Mouse (Mus musculus) bone marrow macrophage, adult 2 months (primary cell): ENCODE measurements around the gene Ikzf1. TPM values are rescaled to one million over a fixed set of nuclear protein-coding genes. Genes with fewer than 3 reads are reported as not detected.

Source experiments
- H3K27ac ChIP-seq: 2 replicates; pipeline ENCODE4 v1.5.1; 2012; ENCODE audit warnings: low read depth, low read length; ENCODE audit not compliant: insufficient read depth
- H3K4me1 ChIP-seq: 2 replicates; pipeline ENCODE4 v1.6.1; 2012; ENCODE audit warnings: low read length; ENCODE audit not compliant: control insufficient read depth, insufficient read depth
- H3K4me3 ChIP-seq: 2 replicates; pipeline ENCODE4 v1.5.1; 2012; ENCODE audit warnings: mild to moderate bottlenecking, low read length, moderate library complexity; ENCODE audit not compliant: insufficient read depth
- CTCF ChIP-seq: IDR thresholded peaks from 2 replicates; pipeline ENCODE4 v1.5.1; 2012; ENCODE audit warnings: low read depth, mild to moderate bottlenecking, low read length, moderate library complexity
- POLR2A ChIP-seq: IDR thresholded peaks from 2 replicates; pipeline ENCODE4 v1.6.1; 2012; ENCODE audit warnings: mild to moderate bottlenecking, low read depth, low read length, borderline replicate concordance
- polyA plus RNA-seq: library from polyadenylated mRNA; stranded (reverse); fragments of >200 nt; gene quantifications from 2 replicates; pipeline ENCODE4 v1.2.4, GENCODE M21; 2012; ENCODE audit not compliant: missing spikeins, insufficient read depth, insufficient read length

Gene Ikzf1
- polyA plus RNA-seq, 1 experiment: 55.8 TPM

DNA sequence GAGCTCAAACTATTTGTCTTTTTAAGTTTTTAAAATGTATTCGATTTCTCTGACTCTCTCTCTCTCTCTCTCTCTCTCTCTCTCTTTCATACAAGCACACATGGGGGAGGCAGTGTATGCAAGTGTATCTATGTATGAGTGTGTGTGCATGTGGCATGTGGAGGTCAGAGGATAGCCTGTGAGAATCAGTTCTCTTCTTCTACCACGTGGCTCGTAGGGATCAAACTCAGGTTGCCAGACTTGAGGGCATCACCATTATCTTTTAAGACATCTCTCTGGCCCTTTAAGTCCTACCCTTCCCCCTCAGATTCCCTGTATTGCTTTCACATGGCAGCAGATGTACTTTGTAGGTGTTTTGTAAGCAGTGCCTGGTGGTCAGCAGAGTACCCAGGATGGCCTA, 12.0 kb downstream of the Ikzf1 start:
- Histone ChIP-seq H3K4me1 (peaks cover 48% of the 10 kb centered on the region), H3K27ac (no peak overlapping the region), H3K4me3 (no peak overlapping the region)
- TF ChIP-seq POLR2A (no peak), CTCF (no peak)

DNA sequence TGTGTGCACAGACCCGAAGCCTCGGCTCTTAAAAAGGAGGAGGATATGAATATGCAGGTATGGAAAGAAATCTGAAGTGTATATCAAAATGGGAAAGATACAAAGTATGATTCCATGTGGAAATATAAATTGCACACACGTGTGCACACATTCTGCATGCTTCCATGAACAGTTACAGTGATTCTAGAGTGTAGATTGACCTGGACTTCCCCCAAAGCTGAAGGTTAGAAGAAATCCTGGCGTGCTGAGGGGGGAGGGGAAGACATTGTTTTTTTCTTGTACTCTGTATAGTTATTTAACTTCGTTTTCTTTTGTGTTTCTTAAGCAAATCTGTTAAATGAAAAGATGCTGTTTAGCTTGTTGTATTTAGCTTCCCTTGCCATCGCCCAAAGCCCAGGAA, 16.6 kb downstream of the Ikzf1 start:
- TF ChIP-seq CTCF (no peak), POLR2A (no peak)
- H3K4me1 ChIP-seq: peaks cover 13% of the 10 kb centered on the region
- H3K4me3 ChIP-seq: no peak overlapping the region
- no peak overlapping the region for H3K27ac ChIP-seq

- H3K4me1 ChIP-seq: peaks cover 20% of the 10 kb centered on the region
- no peak overlapping the region for H3K27ac ChIP-seq
- H3K4me3 ChIP-seq: no peak overlapping the region
- TF ChIP-seq CTCF (no peak), POLR2A (no peak)
Measured at GRCm38 (mm10) chr11:11703776-11704175, 19.0 kb downstream of the Ikzf1 start.

DNA sequence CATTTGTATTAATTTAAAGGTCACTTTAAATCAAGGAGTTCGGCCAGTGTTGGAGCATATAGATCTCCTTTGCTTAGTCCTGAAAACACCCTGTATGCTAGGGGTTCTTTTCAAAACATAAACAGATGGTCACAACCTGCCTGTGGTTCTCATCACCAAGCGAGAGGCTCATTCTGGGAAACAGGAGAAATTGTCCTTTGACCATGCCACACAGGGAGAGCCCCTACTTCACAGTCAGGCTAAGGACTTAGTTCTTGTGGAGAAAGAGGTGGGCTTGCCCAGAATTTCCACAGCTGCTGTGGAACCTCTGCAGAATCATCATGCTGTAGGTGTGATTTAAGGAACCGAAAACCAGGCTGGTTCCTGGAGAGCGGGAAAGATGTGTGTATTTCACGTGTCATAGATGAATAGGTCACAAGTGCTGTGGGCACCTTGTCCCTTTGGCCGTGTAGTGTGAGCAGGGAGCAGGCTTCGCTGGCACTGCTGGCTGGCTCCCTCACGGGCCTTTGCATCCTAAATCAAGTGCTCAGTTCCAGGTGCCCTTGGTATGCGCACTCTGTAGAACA, 23.4 kb downstream of the Ikzf1 start:
- TF ChIP-seq CTCF: no peak
- TF ChIP-seq POLR2A: no peak
- no peak overlapping the region for H3K27ac ChIP-seq
- H3K4me1 ChIP-seq: peaks cover 44% of the 10 kb centered on the region

GRCm38 (mm10) chr11:11709311-11709710, 24.5 kb downstream of the Ikzf1 start:
- Histone ChIP-seq H3K4me3 (no peak overlapping the region), H3K27ac (no peak overlapping the region)
- TF ChIP-seq POLR2A: no peak
- no peak for TF ChIP-seq CTCF

More for the DNA sequence above, 23.4 kb downstream of the Ikzf1 start:
- no peak overlapping the region for H3K4me3 ChIP-seq

GRCm38 (mm10) chr11:11710718-11711117, 25.9 kb downstream of the Ikzf1 start:
- Histone ChIP-seq H3K4me1 (peaks cover 60% of the 10 kb centered on the region), H3K4me3 (no peak overlapping the region)

More at GRCm38 (mm10) chr11:11709311-11709710, 24.5 kb downstream of the Ikzf1 start:
- peaks cover 47% of the 10 kb centered on the region for H3K4me1 ChIP-seq

GRCm38 (mm10) chr11:11711748-11712147, 26.9 kb downstream of the Ikzf1 start:
- Histone ChIP-seq H3K27ac (no peak overlapping the region), H3K4me1 (peaks cover 64% of the 10 kb centered on the region), H3K4me3 (no peak overlapping the region)
- TF ChIP-seq POLR2A (no peak), CTCF (no peak)

More at GRCm38 (mm10) chr11:11710718-11711117, 25.9 kb downstream of the Ikzf1 start:
- no peak overlapping the region for H3K27ac ChIP-seq
- TF ChIP-seq POLR2A (no peak), CTCF (no peak)

- peaks cover 70% of the 10 kb centered on the region for H3K4me1 ChIP-seq
- TF ChIP-seq CTCF: no peak
- no peak overlapping the region for H3K27ac ChIP-seq
- H3K4me3 ChIP-seq: no peak overlapping the region
Measured at GRCm38 (mm10) chr11:11714676-11715075, 29.9 kb downstream of the Ikzf1 start.

- no peak overlapping the region for H3K4me3 ChIP-seq
- 0 out of 2 replicates have a peak overlapping the region, but pooled peaks have one; percentile 10 for H3K27ac ChIP-seq
- TF ChIP-seq POLR2A (no peak), CTCF (no peak)
- H3K4me1 ChIP-seq: peaks cover 60% of the 10 kb centered on the region
Measured at GRCm38 (mm10) chr11:11715963-11716691, 31.3 kb downstream of the Ikzf1 start.

- H3K4me3 ChIP-seq: no peak overlapping the region
- H3K4me1 ChIP-seq: peaks cover 55% of the 10 kb centered on the region
- TF ChIP-seq CTCF: no peak
- no peak for TF ChIP-seq POLR2A
- H3K27ac ChIP-seq: 0 out of 2 replicates have a peak overlapping the region, but pooled peaks have one; percentile 10
Measured at GRCm38 (mm10) chr11:11716692-11717037, 31.9 kb downstream of the Ikzf1 start.

- TF ChIP-seq POLR2A (no peak), CTCF (no peak)
- Histone ChIP-seq H3K27ac (no peak overlapping the region), H3K4me3 (no peak overlapping the region), H3K4me1 (peaks cover 54% of the 10 kb centered on the region)
Measured at GRCm38 (mm10) chr11:11717606-11718167, 32.9 kb downstream of the Ikzf1 start.
